Mouse (Mus musculus) neural tube, embryonic 12.5 days (tissue): Measurements from ENCODE around the gene Amot. TPM values are rescaled to one million over a fixed set of nuclear protein-coding genes. Genes with fewer than 3 reads are reported as not detected.

Experiments used
- ATAC-seq: fragments of 200-750 bp; cut with Nextera tagmentation; 2 replicates; pipeline ENCODE4 v1.8.0; 2017; ENCODE audit warnings: low read depth, mild to moderate bottlenecking, moderate TSS enrichment, moderate library complexity; ENCODE audit not compliant: low FRiP score
- H3K27ac ChIP-seq: fragments of 300-500 bp; sonication (generic); 2 replicates; pipeline ENCODE4 v1.5.1; 2016
- H3K27me3 ChIP-seq: fragments of 300-500 bp; sonication (generic); replicated peaks from 2 replicates; pipeline ENCODE4 v1.6.1; 2016; ENCODE audit warnings: mild to moderate bottlenecking
- H3K36me3 ChIP-seq: fragments of 300-500 bp; sonication (generic); 2 replicates; pipeline ENCODE4 v1.6.1; 2016; ENCODE audit warnings: mild to moderate bottlenecking
- H3K4me1 ChIP-seq: fragments of 300-500 bp; sonication (generic); 2 replicates; pipeline ENCODE4 v1.6.1; 2016
- H3K4me2 ChIP-seq: fragments of 300-500 bp; sonication (generic); replicated peaks from 2 replicates; pipeline ENCODE4 v1.6.1; 2016; ENCODE audit warnings: mild to moderate bottlenecking
- H3K4me3 ChIP-seq: fragments of 300-500 bp; sonication (generic); 2 replicates; pipeline ENCODE4 v1.5.1; 2016
- H3K9ac ChIP-seq: fragments of 300-500 bp; sonication (generic); 2 replicates; pipeline ENCODE4 v1.6.1; 2016; ENCODE audit warnings: mild to moderate bottlenecking
- H3K9me3 ChIP-seq: fragments of 300-500 bp; sonication (generic); 2 replicates; pipeline ENCODE4 v1.6.1; 2016; ENCODE audit warnings: mild to moderate bottlenecking
- WGBS: fragments of 180-500 bp; shearing (Covaris S2); methylation state at CpG from one replicate; pipeline ENCODE4 v1.1.7; 2016; 5-methylcytosine and 5-hydroxymethylcytosine counted together
- polyA plus RNA-seq: library from polyadenylated mRNA; unstranded; fragments of >200 nt; fragmentation: Nextera tagmentation; extraction: Ambion mirVana; gene quantifications from 2 replicates; pipeline ENCODE4 v1.2.1, GENCODE M21; 2016

Gene Amot
- polyA plus RNA-seq, 1 experiment from 2014 or later, result 16.7 TPM

DNA sequence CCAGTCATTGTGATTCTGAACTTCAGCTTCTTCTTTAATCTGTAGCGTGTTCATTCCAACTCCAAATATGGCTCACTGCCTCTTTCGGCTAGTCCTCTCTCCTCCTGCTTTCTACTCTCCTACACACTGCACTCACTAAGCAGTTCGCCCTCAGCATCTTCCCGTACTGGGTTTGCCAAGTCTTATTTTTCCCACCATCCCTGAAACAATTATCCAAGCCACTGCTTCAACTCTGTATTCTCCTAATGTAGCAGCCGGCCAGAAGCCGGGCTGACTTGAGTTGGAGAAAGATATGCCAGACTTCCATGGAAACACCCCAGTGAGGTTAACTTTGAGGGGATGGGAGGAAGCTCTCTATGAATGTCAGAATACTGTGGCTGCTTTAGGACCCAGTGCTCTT is 36.7 kb downstream of the Amot start:
- no peak for ATAC-seq
- no peaks in the 10 kb centered on the region for H3K36me3 ChIP-seq
- no peak overlapping the region for H3K27ac ChIP-seq
- H3K4me2 ChIP-seq, result no peak overlapping the region
- H3K4me3 ChIP-seq, result no peak overlapping the region
- no peaks in the 10 kb centered on the region for H3K9me3 ChIP-seq
- H3K9ac ChIP-seq, result no peak overlapping the region
- 93% methylated on average over 6 of the region's 6 CpGs for WGBS
- no peaks in the 10 kb centered on the region for H3K4me1 ChIP-seq
- no peaks in the 10 kb centered on the region for H3K27me3 ChIP-seq

DNA sequence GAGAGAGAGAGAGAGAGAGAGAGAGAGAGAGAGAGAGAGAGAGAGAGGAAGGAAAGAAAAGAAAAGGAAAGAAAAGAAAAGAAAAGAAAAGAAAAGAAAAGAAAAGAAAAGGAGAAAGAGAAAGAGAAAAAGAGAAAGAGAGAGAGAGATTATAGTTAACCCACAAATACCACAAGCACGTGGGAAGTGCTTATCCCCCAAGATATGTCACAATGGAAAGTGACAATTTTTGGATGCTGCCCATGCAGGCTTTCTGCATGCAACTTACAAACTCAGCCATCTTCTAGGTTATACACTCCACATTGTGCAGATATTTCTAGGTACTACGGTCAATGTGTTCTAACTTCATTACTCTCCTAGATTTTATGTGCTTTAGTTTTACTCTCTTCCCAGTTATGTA is 41.5 kb downstream of the Amot start:
- Histone ChIP-seq H3K9me3 (no peaks in the 10 kb centered on the region), H3K4me3 (no peak overlapping the region), H3K27me3 (no peaks in the 10 kb centered on the region), H3K36me3 (no peaks in the 10 kb centered on the region), H3K4me1 (no peaks in the 10 kb centered on the region), H3K9ac (no peak overlapping the region), H3K27ac (no peak overlapping the region), H3K4me2 (no peak overlapping the region)
- WGBS, result 75% methylated on average over 2 of the region's 2 CpGs
- no peak for ATAC-seq

DNA sequence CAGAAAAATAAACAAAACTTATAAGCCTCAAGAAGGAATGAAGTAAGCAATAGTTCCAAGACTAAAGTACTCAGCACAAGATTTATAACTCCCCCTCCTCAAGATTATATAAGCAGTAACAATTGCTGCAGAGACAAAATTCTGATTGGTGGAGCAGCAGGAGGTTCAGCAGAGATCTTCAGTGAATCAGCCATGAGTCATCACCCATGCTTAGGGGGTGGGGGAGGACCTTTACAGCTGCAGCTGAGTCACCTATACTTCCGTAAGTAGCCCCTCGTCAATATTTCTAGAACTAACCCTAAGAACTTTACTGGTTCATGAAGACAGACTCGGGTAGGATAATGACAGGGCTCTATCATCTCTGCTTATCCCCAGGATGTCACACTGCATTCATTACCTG is 43.6 kb downstream of the Amot start:
- H3K9me3 ChIP-seq, result no peaks in the 10 kb centered on the region
- H3K4me1 ChIP-seq, result no peaks in the 10 kb centered on the region
- ATAC-seq, result no peak
- H3K27me3 ChIP-seq, result no peaks in the 10 kb centered on the region
- no peak overlapping the region for H3K9ac ChIP-seq
- H3K36me3 ChIP-seq, result no peaks in the 10 kb centered on the region
- H3K4me2 ChIP-seq, result no peak overlapping the region
- H3K27ac ChIP-seq, result no peak overlapping the region
- H3K4me3 ChIP-seq, result no peak overlapping the region
- WGBS, result 79% methylated on average over 3 of the region's 3 CpGs

DNA sequence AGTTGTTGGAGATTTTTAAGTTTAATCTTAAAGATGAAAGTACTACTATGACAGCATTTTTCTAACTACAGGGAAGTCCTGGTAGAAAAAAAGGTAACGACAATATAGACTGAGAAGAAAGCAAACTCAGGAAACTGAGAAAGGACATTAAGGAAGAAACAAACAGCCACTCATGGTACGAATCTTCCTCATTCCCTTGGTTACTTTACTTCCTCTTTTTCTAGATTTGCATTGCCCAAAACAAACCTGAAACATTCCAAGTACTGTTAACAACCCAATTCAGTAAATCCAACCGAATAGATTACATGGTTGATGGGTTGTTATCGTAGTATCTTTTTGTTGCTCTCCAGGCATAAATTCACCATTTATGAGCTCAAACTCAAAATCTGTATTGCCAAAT is 48.7 kb downstream of the Amot start:
- Histone ChIP-seq H3K27me3 (no peaks in the 10 kb centered on the region), H3K27ac (no peak overlapping the region), H3K4me3 (no peak overlapping the region), H3K4me1 (no peaks in the 10 kb centered on the region), H3K36me3 (no peaks in the 10 kb centered on the region), H3K9me3 (no peaks in the 10 kb centered on the region), H3K4me2 (no peak overlapping the region), H3K9ac (no peak overlapping the region)
- no peak for ATAC-seq
- WGBS, result 85% methylated on average over 4 of the region's 4 CpGs

DNA sequence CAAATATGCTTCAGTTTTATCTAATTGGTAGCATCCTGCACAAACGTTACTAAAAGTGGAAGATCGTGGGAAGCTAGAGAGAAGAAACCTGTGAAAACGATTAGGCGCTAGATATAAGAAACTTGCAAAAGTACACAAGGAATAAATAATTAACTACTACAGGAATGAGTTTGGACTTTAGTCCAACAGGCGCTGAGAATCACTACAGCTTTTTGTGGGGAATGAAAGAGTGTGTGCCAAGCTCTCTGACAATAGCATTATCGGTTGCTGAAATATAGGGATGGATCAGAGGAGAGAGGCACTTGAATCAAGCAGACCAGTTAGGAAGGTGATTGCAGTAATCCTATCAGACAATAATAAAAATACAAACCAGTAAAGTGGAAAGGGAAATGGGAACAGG is 49.4 kb downstream of the Amot start:
- 91% methylated on average over 6 of the region's 6 CpGs for WGBS
- no peaks in the 10 kb centered on the region for H3K9me3 ChIP-seq
- H3K27ac ChIP-seq, result no peak overlapping the region
- no peaks in the 10 kb centered on the region for H3K4me1 ChIP-seq
- no peak overlapping the region for H3K4me3 ChIP-seq
- H3K36me3 ChIP-seq, result peaks cover under 1% of the 10 kb centered on the region; the same call in 1 of the 2 replicates
- ATAC-seq, result no peak
- no peak overlapping the region for H3K4me2 ChIP-seq
- no peak overlapping the region for H3K9ac ChIP-seq
- no peaks in the 10 kb centered on the region for H3K27me3 ChIP-seq

DNA sequence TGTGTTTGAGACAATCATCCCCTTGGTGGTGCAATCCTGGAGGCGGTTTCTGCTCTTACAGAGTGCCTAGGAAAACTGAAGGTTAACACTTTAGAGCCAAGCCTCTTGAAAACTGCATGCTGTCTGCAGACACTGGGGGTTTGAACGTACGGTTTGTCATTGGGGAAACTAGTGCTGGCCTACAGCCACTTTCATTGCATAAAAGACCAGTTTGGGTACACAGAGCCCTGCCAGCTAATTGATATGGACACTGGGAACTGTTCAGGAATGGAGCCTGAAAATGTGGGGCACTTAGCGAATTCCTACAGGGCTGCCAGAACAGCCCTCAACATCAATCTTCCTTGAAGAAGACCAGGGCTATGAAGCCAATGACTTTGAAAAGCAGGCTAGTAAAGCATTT is 50.2 kb downstream of the Amot start:
- no peak for ATAC-seq
- Histone ChIP-seq H3K4me1 (no peaks in the 10 kb centered on the region), H3K9ac (no peak overlapping the region), H3K4me3 (no peak overlapping the region), H3K4me2 (no peak overlapping the region), H3K27me3 (no peaks in the 10 kb centered on the region), H3K36me3 (peaks cover 4% of the 10 kb centered on the region; the same call in 1 of the 2 replicates), H3K27ac (no peak overlapping the region), H3K9me3 (no peaks in the 10 kb centered on the region)
- 81% methylated on average over 4 of the region's 4 CpGs for WGBS

DNA sequence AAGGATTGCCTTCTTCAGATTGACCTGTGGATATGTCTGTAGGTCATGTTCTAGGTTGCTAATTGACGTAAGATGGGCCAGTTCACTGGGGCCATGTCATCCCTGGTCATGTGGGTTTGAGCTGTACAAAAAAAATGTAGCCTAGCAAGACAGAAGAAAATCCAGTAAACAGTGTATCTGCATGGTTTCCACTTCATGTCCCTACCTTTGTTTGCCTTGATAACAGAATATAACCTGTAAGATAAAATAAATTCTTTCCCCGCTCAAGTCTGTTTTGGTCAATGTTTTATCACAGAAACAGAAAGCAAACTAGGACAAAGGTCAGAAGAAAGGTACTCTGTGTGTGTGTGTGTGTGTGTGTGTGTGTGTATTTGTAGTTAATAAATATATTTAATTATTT is 63.5 kb downstream of the Amot start:
- Histone ChIP-seq H3K27ac (no peak overlapping the region), H3K9me3 (no peaks in the 10 kb centered on the region), H3K4me1 (no peaks in the 10 kb centered on the region), H3K36me3 (no peaks in the 10 kb centered on the region), H3K4me2 (no peak overlapping the region), H3K4me3 (no peak overlapping the region), H3K27me3 (no peaks in the 10 kb centered on the region), H3K9ac (no peak overlapping the region)
- 93% methylated on average over 2 of the region's 2 CpGs for WGBS
- ATAC-seq, result no peak

DNA sequence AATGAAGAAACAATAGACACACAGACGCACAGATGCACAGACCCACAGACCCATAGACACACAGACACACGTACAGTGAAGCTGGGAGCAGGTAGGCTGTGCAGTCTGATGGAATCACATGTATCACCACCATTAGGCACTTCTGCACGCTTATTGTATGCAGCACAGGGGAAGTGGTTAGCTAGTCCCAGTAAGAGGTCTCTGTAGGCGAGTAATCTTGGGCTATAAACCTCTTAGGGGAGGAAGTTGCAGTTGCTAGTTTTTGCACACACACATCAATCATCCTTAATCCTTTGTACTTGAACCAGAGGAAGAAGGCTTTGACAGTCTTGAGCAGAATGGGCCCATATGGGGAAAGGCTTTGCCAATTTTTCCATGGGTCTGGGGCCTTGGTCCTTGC is 71.3 kb downstream of the Amot start:
- Histone ChIP-seq H3K4me2 (no peak overlapping the region), H3K9me3 (no peaks in the 10 kb centered on the region), H3K9ac (no peak overlapping the region), H3K36me3 (no peaks in the 10 kb centered on the region), H3K27me3 (no peaks in the 10 kb centered on the region), H3K4me3 (no peak overlapping the region), H3K27ac (no peak overlapping the region), H3K4me1 (no peaks in the 10 kb centered on the region)
- WGBS, result 69% methylated on average over 4 of the region's 4 CpGs
- ATAC-seq, result no peak

DNA sequence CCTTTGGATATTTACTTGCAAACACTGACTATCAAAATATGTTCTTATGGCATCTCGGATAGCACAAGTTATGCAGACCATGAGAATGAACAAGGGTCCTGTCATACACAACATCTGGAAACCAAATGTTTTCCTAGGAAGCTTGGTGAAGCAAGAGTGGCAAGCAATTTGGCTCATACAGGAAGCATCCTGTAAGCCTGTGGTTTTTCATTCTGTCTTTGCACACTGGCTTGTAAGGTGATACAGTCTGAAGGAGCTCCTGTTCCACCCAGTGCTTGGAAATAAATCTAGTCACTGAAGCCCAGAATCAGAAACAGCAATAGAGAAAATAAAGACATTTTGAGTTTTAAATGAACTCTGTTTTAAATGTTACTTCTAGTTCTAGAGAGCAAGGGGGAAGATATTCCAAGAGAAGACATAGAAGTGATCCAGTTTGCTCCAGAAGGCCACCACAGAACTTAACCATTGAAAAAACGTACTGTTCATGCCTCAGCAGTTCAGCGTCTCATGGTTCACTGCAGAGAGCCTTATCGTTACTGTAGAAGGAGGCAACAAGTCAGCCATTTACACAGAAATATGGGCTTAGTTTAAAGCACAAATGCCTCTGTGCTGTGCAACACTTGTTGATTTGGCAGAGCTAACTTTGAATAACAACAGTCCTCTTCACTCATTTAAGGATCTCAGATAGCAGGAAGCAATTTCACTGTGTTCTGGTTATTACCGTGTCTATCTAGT is 74.0 kb downstream of the Amot start:
- ATAC-seq, result no peak
- Histone ChIP-seq H3K4me2 (no peak overlapping the region), H3K27ac (no peak overlapping the region), H3K4me1 (no peaks in the 10 kb centered on the region), H3K36me3 (no peaks in the 10 kb centered on the region), H3K4me3 (no peak overlapping the region), H3K9ac (no peak overlapping the region), H3K9me3 (no peaks in the 10 kb centered on the region), H3K27me3 (no peaks in the 10 kb centered on the region)
- 75% methylated on average over 5 of the region's 5 CpGs for WGBS

DNA sequence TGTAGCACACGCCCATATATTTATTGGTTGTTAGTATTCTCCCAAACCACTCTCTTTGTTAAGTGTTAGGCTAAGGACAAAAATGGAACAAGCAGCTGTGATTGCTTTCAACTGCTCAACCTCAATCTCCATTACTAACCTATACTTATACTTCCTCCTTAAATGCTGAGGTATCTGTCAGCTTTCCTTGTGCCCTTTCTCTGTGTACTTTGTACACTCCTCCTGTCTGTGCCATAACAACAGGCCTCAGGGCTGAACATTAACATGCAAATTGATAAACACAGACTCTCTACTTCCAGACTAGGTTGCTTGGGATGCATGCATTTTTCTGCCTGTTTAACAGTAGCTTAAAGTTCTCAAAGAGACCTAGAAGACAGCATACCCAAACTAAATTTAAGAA is 76.2 kb downstream of the Amot start:
- WGBS, result 72% methylated on average over 1 of the region's 1 CpGs

DNA sequence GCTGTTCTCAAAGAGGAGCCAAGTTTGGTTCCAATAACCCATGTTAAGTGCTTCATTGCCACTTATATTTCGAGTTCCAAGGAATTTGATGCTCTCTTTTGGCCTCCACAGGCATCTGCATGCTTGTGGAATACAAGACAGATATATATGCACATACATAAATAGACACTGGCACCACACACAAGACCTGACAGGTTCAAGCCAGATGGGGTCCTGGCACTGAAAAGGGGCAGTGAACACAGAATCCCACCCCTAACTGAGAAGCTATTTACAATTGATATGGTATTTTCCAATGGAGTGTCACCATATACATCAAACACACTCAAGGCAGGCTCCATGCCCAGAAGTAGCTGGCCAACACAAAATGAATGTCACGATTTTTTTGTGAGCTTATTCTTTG is 81.0 kb downstream of the Amot start:
- H3K4me3 ChIP-seq, result no peak overlapping the region
- WGBS, result 63% methylated on average over 2 of the region's 2 CpGs
- ATAC-seq, result no peak

More for the DNA sequence above, 76.2 kb downstream of the Amot start:
- Histone ChIP-seq H3K4me1 (no peaks in the 10 kb centered on the region), H3K9ac (no peak overlapping the region), H3K27me3 (no peaks in the 10 kb centered on the region), H3K36me3 (no peaks in the 10 kb centered on the region), H3K4me2 (no peak overlapping the region), H3K27ac (no peak overlapping the region), H3K4me3 (no peak overlapping the region), H3K9me3 (no peaks in the 10 kb centered on the region)
- no peak for ATAC-seq

DNA sequence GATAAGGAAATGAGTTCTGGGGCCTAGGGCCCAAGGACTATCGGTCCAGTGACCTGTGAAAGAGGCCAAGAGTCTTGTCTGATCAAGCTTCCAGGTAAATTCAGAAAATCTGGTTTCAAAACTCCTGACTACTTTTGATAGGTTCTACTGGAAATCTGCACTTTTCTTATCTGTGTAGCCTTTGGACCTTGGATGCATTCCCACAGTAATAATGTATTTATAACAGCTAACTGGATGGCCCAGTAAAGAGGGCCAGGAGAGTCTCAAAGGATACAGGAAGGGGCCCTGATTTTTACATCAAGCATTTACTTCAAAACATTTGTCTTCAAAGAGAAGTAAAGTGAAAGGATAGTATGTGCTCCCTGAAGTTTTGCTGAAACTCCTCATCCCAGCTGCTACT is 90.7 kb downstream of the Amot start:
- ATAC-seq, result no peak
- H3K4me2 ChIP-seq, result no peak overlapping the region
- WGBS, result 100% methylated on average over 1 of the region's 1 CpGs
- no peak overlapping the region for H3K9ac ChIP-seq
- H3K27me3 ChIP-seq, result no peaks in the 10 kb centered on the region
- H3K4me1 ChIP-seq, result no peaks in the 10 kb centered on the region
- H3K36me3 ChIP-seq, result no peaks in the 10 kb centered on the region
- no peak overlapping the region for H3K4me3 ChIP-seq
- H3K9me3 ChIP-seq, result no peaks in the 10 kb centered on the region
- H3K27ac ChIP-seq, result no peak overlapping the region

More for the DNA sequence above, 81.0 kb downstream of the Amot start:
- Histone ChIP-seq H3K27ac (no peak overlapping the region), H3K36me3 (no peaks in the 10 kb centered on the region), H3K9ac (no peak overlapping the region), H3K27me3 (no peaks in the 10 kb centered on the region), H3K4me2 (no peak overlapping the region), H3K9me3 (no peaks in the 10 kb centered on the region), H3K4me1 (no peaks in the 10 kb centered on the region)

DNA sequence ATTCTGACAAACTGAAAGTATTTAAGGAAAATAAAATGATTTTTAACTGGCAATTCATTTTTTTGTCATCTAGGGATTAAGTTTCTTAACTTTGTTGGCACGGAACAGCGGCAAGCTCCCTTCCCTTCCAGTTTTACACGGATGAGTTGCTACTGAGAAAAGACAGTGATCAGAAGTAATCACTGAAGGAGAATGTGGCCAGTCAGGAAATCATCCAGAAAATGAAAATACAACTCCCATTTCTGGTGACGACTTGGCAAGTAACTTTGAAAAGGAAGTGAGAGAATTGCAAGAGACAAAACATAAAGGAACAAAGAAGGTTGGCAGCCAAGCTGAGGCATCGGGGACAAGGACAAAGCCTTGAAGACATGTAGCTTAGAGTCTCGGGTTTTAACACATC is 93.6 kb downstream of the Amot start:
- 42% methylated on average over 6 of the region's 6 CpGs for WGBS
- Histone ChIP-seq H3K9ac (no peak overlapping the region), H3K4me2 (no peak overlapping the region), H3K9me3 (no peaks in the 10 kb centered on the region), H3K27ac (no peak overlapping the region), H3K4me3 (no peak overlapping the region), H3K27me3 (no peaks in the 10 kb centered on the region), H3K4me1 (no peaks in the 10 kb centered on the region), H3K36me3 (no peaks in the 10 kb centered on the region)
- ATAC-seq, result no peak
